ENCODE assay signal across 8 mouse cellular contexts in the genomic region with DNA sequence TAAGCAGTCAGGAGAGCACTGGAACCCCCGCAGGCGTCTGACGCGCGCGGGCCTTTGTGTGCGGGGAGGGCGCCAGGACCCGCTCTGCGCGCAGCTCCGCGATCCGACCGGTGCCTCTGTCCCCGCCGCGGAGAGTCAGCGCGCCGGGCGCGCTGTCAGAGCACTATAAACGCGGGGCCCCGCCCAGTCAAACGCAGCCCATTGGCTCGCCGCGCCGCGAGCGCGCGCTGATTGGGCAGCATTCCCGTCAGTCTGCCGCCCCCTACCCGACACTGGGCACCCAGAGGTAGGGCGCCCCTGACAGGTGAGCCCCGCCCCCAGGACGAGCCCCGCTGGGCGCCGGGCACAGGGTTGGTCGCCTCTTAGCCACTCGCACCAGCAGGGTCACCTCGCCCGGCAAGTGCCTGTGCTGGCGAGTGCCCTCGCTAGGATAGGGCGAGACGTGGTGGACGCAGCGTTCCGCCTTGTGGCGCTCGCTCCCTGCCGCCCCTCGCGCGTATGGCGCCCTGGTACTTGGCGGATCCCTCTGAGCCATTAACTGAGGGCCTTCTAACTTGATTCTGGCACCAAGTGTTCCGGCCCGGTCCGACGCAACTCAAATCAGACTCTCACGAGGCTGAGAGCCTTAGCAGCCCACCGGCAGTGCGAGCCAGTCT. TPM values are rescaled to one million over a fixed set of nuclear protein-coding genes. Genes with fewer than 3 reads are reported as not detected.
DNase-seq lines count a peak whose midpoint lies in the region; ATAC-seq lines count a peak whose summit lies in the region.

Gene Efnb2, minus strand, starts transcription at position 140 of the 656 bp plus-strand sequence.

- H3K27me3 ChIP-seq in hindbrain, embryonic 14.5 days (ENCODE audit: control insufficient read depth, insufficient read depth, low read length) = no peaks in the 10 kb centered on the region

- peak within 1 kb of the TSS; percentile 85 for H3K4me3 ChIP-seq in hindbrain, embryonic 14.5 days (replicated peaks; ENCODE audit: low read length)

- no peaks in the 10 kb centered on the region for H3K9me3 ChIP-seq in hindbrain, embryonic 14.5 days (ENCODE audit: control insufficient read depth, low read length)

- under 1% methylated on average over 68 of the region's 70 CpGs for WGBS in hindbrain, embryonic 14.5 days

- peak within 1 kb of the TSS; percentile 86 for H3K4me2 ChIP-seq in hindbrain, embryonic 14.5 days (replicated peaks)

- DNase-seq in WW6 (ENCODE audit: low read depth, low spot score) = peak; percentile 89
- DNase-seq in cerebellum, postnatal 36 days = peak; percentile 85 to 86
- peak; percentile 98 for DNase-seq in frontal cortex, postnatal 36 days (ENCODE audit: low spot score in 2 of 2)
- DNase-seq in hindbrain, embryonic 14.5 days (ENCODE audit: low spot score) = peak; percentile 95
- DNase-seq in layer of hippocampus, postnatal 25 days (ENCODE audit: extremely low spot score in 1 of 2, low spot score in 1 of 2) = peak; percentile 97 to 99
- peak; percentile 98 for DNase-seq in lung, postnatal 14 days
- peak; percentile 96 for DNase-seq in ovary, postnatal 36 days (ENCODE audit: low spot score)
- DNase-seq in thymus, postnatal 14 days = peak; percentile 98

- peak; percentile 95 for ATAC-seq in hindbrain, embryonic 14.5 days (ENCODE audit: low FRiP score)

- peak within 1 kb of the TSS; percentile 92 for H3K9ac ChIP-seq in hindbrain, embryonic 14.5 days

- peak within 1 kb of the TSS; percentile 90 for H3K27ac ChIP-seq in hindbrain, embryonic 14.5 days

- H3K36me3 ChIP-seq in hindbrain, embryonic 14.5 days (replicated peaks; ENCODE audit: control insufficient read depth, insufficient read depth) = peaks cover 4% of the 10 kb centered on the region

- H3K4me1 ChIP-seq in hindbrain, embryonic 14.5 days (replicated peaks; ENCODE audit: control insufficient read depth, insufficient read depth, low read length) = peaks cover 14% of the 10 kb centered on the region

RNA-seq across cellular contexts. Expression of gene Efnb2, which starts in this region (rescaled TPM):
- 21.9 and 23.8 TPM in 2 replicates for polyA plus RNA-seq in hindbrain, embryonic 14.5 days (2014; fragmentation: Nextera tagmentation; extraction: Ambion mirVana)
- 10 to 100 TPM; 30.5 to 34.1 TPM for total RNA-seq in layer of hippocampus, postnatal 25 days (2021)

Comparison
In these comparisons a context has a peak if more than half of its experiments do, and no peak if none do; other contexts are left out.
1. Peak in every context shown above with its lines: DNase-seq, ATAC-seq, H3K4me3 ChIP-seq and H3K27ac ChIP-seq.